Mouse (Mus musculus): ENCODE results near the gene Ccdc102a. TPM values are rescaled to one million over a fixed set of nuclear protein-coding genes. Genes with fewer than 3 reads are reported as not detected.
A peak's percentile ranks its signal among the peaks of the same experiment; 100 is the strongest.

Ccdc102a gene
- polyA plus RNA-seq (2012; rRNA removed) = 36.5 and 36.8 TPM in 2 replicates

- peak; percentile 63 for DNase-seq (ENCODE audit: low spot score)
Measured at GRCm38 (mm10) chr8:94917851-94918495, at the start of gene Ccdc102a. Gene Ccdc102a (minus strand): TSS chr8:94918098.

GRCm38 (mm10) chr8:94967554-94967953, 49.7 kb upstream of the Ccdc102a start:
- DNase-seq (ENCODE audit: low spot score) = no peak

- DNase-seq (ENCODE audit: low spot score) = no peak
Measured at GRCm38 (mm10) chr8:94967071-94967470, 49.2 kb upstream of the Ccdc102a start.

GRCm38 (mm10) chr8:94966578-94966977, 48.7 kb upstream of the Ccdc102a start:
- no peak for DNase-seq (ENCODE audit: low spot score)

GRCm38 (mm10) chr8:94964828-94965227, 46.9 kb upstream of the Ccdc102a start:
- DNase-seq (ENCODE audit: low spot score) = no peak

- DNase-seq (ENCODE audit: low spot score) = no peak
Measured at GRCm38 (mm10) chr8:94962201-94962600, 44.3 kb upstream of the Ccdc102a start.

- no peak for DNase-seq (ENCODE audit: low spot score)
Measured at GRCm38 (mm10) chr8:94956078-94956574, 38.2 kb upstream of the Ccdc102a start.

GRCm38 (mm10) chr8:94954921-94955758, 37.2 kb upstream of the Ccdc102a start:
- DNase-seq (ENCODE audit: low spot score) = no peak

- DNase-seq (ENCODE audit: low spot score) = no peak
Measured at GRCm38 (mm10) chr8:94954368-94954737, 36.5 kb upstream of the Ccdc102a start.

- DNase-seq (ENCODE audit: low spot score) = no peak
Measured at GRCm38 (mm10) chr8:94953624-94954367, 35.9 kb upstream of the Ccdc102a start.

- DNase-seq (ENCODE audit: low spot score) = no peak
Measured at GRCm38 (mm10) chr8:94952086-94952485, 34.2 kb upstream of the Ccdc102a start.

GRCm38 (mm10) chr8:94950458-94950857, 32.6 kb upstream of the Ccdc102a start:
- no peak for DNase-seq (ENCODE audit: low spot score)

GRCm38 (mm10) chr8:94950046-94950445, 32.1 kb upstream of the Ccdc102a start:
- DNase-seq (ENCODE audit: low spot score) = no peak

- DNase-seq (ENCODE audit: low spot score) = no peak
Measured at GRCm38 (mm10) chr8:94949010-94949409, 31.1 kb upstream of the Ccdc102a start.

- no peak for DNase-seq (ENCODE audit: low spot score)
Measured at GRCm38 (mm10) chr8:94948421-94948820, 30.5 kb upstream of the Ccdc102a start.

- DNase-seq (ENCODE audit: low spot score) = no peak
Measured at GRCm38 (mm10) chr8:94945185-94945584, 27.3 kb upstream of the Ccdc102a start.

GRCm38 (mm10) chr8:94942566-94942965, 24.7 kb upstream of the Ccdc102a start:
- DNase-seq (ENCODE audit: low spot score) = peak; percentile 54

GRCm38 (mm10) chr8:94935172-94935571, 17.3 kb upstream of the Ccdc102a start:
- no peak for DNase-seq (ENCODE audit: low spot score)

GRCm38 (mm10) chr8:94933918-94934317, 16.0 kb upstream of the Ccdc102a start:
- DNase-seq (ENCODE audit: low spot score) = no peak

GRCm38 (mm10) chr8:94928227-94928626, 10.3 kb upstream of the Ccdc102a start:
- no peak for DNase-seq (ENCODE audit: low spot score)

GRCm38 (mm10) chr8:94923405-94923804, 5.5 kb upstream of the Ccdc102a start, which contains the start of gene Adgrg5:
Gene Adgrg5 (plus strand): TSS chr8:94923694.
- DNase-seq (ENCODE audit: low spot score) = no peak

GRCm38 (mm10) chr8:94922602-94923001, 4.7 kb upstream of the Ccdc102a start:
- no peak for DNase-seq (ENCODE audit: low spot score)
